Mouse (Mus musculus) liver, embryonic 14.5 days (tissue): ENCODE measurements at regions not wholly inside any gene's neighbourhood (a gene's known extent, or its start where the extent isn't known, plus 50 kb on each side); places are given as distances from the start of the nearest gene placed in this dataset.

Experiments used
- CTCF ChIP-seq: IDR thresholded peaks from 2 replicates; pipeline ENCODE4 v1.5.1; 2016; ENCODE audit warnings: antibody characterized with exemption, low read depth, control low read depth
- EP300 ChIP-seq: IDR thresholded peaks from 2 replicates; pipeline ENCODE4 v1.6.1; 2016; ENCODE audit warnings: antibody characterized with exemption, low read depth

- TF ChIP-seq CTCF (no peak), EP300 (no peak)
Observed at GRCm38 (mm10) chr5:111636969-111637368, 96.8 kb upstream of the Gm26897 start.
